Mouse (Mus musculus) lung, postnatal 0 days (tissue): ENCODE measurements at regions not wholly inside any gene's neighbourhood (a gene's known extent, or its start where the extent isn't known, plus 50 kb on each side); places are given as distances from the start of the nearest gene placed in this dataset.
A peak's percentile ranks its signal among the peaks of the same experiment; 100 is the strongest.

Experiments used
- ATAC-seq: fragments of 200-750 bp; cut with Nextera tagmentation; 2 replicates; pipeline ENCODE4 v1.8.0; 2017; ENCODE audit warnings: moderate library complexity
- DNase-seq: peaks from one replicate; pipeline ENCODE4 v3.0.0-alpha.2; 2016; ENCODE audit warnings: low spot score
- H3K27ac ChIP-seq: fragments of 300-500 bp; sonication (generic); 2 replicates; pipeline ENCODE4 v1.5.1; 2014; ENCODE audit warnings: antibody characterized with exemption, mild to moderate bottlenecking, low read length, mixed read lengths
- H3K27me3 ChIP-seq: fragments of 300-500 bp; sonication (generic); replicated peaks from 2 replicates; pipeline ENCODE4 v1.6.1; 2014; ENCODE audit warnings: low read length, mixed read lengths; ENCODE audit not compliant: insufficient read depth
- H3K36me3 ChIP-seq: fragments of 300-500 bp; sonication (generic); 2 replicates; pipeline ENCODE4 v1.6.1; 2014; ENCODE audit warnings: low read length, mixed read lengths; ENCODE audit not compliant: insufficient read depth
- H3K4me1 ChIP-seq: fragments of 300-500 bp; sonication (generic); 2 replicates; pipeline ENCODE4 v1.6.1; 2014; ENCODE audit warnings: antibody characterized with exemption, low read depth, low read length, mixed read lengths; ENCODE audit not compliant: insufficient read depth
- H3K4me2 ChIP-seq: fragments of 300-500 bp; sonication (generic); replicated peaks from 2 replicates; pipeline ENCODE4 v1.6.1; 2014; ENCODE audit warnings: low read depth, mild to moderate bottlenecking, low read length, moderate library complexity, mixed read lengths
- H3K4me3 ChIP-seq: fragments of 300-500 bp; sonication (generic); 2 replicates; pipeline ENCODE4 v1.5.1; 2014; ENCODE audit warnings: low read depth, low read length
- H3K9ac ChIP-seq: fragments of 300-500 bp; sonication (generic); replicated peaks from 2 replicates; pipeline ENCODE4 v1.6.1; 2014; ENCODE audit warnings: low read depth, mild to moderate bottlenecking
- H3K9me3 ChIP-seq: fragments of 300-500 bp; sonication (generic); 2 replicates; pipeline ENCODE4 v1.6.1; 2016; ENCODE audit warnings: low read length, mixed read lengths
- CTCF ChIP-seq: IDR thresholded peaks from 2 replicates; pipeline ENCODE4 v1.5.1; 2016; ENCODE audit warnings: antibody characterized with exemption, mild to moderate bottlenecking
- EP300 ChIP-seq: IDR thresholded peaks from 2 replicates; pipeline ENCODE4 v1.6.1; 2016; ENCODE audit warnings: antibody characterized with exemption, mild to moderate bottlenecking, control low read depth
- WGBS: fragments of 180-500 bp; shearing (Covaris S2); extraction: QIAGEN DNeasy Blood & Tissue Kit; methylation state at CpG from one replicate; pipeline ENCODE4 v1.1.7; 2014; 5-methylcytosine and 5-hydroxymethylcytosine counted together

DNA sequence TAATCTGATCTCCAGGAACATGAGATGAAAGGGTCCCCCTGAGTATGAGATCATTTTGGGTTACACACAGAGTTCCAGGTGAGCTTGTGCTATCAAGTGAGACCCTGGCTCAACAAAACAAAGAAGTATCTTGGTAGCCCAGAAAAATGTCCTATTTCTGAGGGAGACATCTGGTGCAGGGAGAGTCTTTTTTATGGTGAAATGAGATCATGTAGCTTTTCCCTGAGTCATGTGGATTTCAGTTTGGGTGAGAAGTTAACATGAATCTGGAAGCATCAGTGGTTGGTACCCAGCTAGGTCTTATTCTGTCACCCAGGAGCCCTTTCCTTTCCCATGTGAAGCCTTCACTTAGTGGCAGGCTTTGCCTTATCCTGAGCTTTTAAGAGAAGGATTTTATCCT lies 113.8 kb downstream of the Edem1 start:
- no peak overlapping the region for H3K9ac ChIP-seq
- no peaks in the 10 kb centered on the region for H3K9me3 ChIP-seq
- H3K4me1 ChIP-seq = no peaks in the 10 kb centered on the region
- H3K4me2 ChIP-seq = no peak overlapping the region
- no peak for DNase-seq
- no peak overlapping the region for H3K4me3 ChIP-seq
- no peak overlapping the region for H3K27ac ChIP-seq
- TF ChIP-seq CTCF (no peak), EP300 (no peak)
- ATAC-seq = no peak
- H3K36me3 ChIP-seq = no peaks in the 10 kb centered on the region
- H3K27me3 ChIP-seq = no peaks in the 10 kb centered on the region

DNA sequence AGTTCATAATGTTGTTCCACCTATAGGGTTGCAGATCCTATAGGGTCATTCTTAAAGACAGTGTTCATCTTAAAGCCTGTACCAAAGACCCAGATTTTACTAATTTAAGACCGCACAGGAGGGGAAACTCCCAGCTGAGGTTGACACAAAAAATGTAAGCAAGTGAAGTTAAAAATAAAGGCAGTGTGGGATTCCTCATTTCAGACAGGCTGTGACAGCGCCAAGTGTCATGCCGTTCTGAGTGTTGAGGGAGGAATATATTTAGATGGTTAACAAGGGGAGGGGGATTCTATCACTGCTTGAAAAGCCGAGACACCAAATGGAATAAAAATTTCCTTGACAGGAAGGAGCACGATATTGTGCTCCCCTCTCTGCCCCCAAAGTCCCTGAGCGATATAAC lies 123.9 kb downstream of the Edem1 start:
- Histone ChIP-seq H3K4me2 (no peak overlapping the region), H3K36me3 (no peaks in the 10 kb centered on the region), H3K27ac (no peak overlapping the region), H3K9me3 (no peaks in the 10 kb centered on the region), H3K4me3 (no peak overlapping the region), H3K9ac (no peak overlapping the region), H3K4me1 (no peaks in the 10 kb centered on the region), H3K27me3 (no peaks in the 10 kb centered on the region)
- DNase-seq (no peak), ATAC-seq (no peak)
- TF ChIP-seq CTCF = no peak
- TF ChIP-seq EP300 = no peak
- WGBS = 78% methylated on average over 6 of the region's 6 CpGs

DNA sequence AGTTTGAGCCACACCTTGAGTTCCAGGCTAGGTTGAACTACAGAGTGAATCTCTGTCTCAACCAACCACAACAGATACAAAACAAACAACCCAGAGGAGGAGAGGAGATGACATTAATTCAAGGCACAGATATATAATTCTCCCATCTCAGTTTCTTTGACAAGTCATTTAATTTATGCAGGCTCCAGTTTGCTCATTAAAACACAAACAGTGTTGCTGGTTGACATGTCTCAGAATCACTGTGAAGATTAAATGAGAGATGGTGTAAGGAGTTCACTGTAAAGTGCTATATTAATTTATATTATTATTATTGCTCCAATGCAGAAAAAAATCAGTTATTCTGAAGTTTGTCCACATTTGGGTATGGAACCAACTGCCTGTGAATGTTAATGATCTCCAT lies 134.4 kb downstream of the Edem1 start:
- Histone ChIP-seq H3K36me3 (no peaks in the 10 kb centered on the region), H3K4me1 (no peaks in the 10 kb centered on the region), H3K9me3 (no peaks in the 10 kb centered on the region), H3K27me3 (no peaks in the 10 kb centered on the region), H3K4me3 (no peak overlapping the region), H3K9ac (no peak overlapping the region), H3K4me2 (no peak overlapping the region), H3K27ac (no peak overlapping the region)
- ATAC-seq (no peak), DNase-seq (no peak)
- TF ChIP-seq CTCF = no peak
- TF ChIP-seq EP300 = no peak

DNA sequence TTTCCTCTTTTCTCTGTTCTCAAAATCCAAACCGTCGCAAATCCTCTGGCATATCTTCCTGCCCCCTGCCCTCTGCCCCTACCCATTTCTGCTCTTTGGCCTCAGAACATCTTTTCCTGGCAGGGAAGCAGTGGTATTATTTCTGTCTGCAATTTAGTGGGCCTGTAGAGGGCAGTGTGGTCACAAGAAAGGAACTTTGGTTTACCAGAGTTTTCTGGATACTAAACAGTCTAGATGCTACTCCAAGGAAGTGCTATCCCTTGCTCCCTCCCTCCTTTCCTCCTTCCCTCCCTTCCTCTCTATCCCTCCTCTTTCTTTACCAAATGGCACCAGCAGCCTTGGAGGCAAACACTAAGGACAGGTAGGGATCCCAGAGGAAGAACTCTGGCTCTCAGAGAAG lies 134.9 kb downstream of the Edem1 start:
- H3K9me3 ChIP-seq = no peaks in the 10 kb centered on the region
- no peak for ATAC-seq
- no peak overlapping the region for H3K4me3 ChIP-seq
- H3K36me3 ChIP-seq = no peaks in the 10 kb centered on the region
- H3K4me2 ChIP-seq = no peak overlapping the region
- H3K9ac ChIP-seq = no peak overlapping the region
- 9% methylated on average over 2 of the region's 2 CpGs for WGBS
- TF ChIP-seq EP300 (no peak), CTCF (peak; percentile 66)
- no peaks in the 10 kb centered on the region for H3K4me1 ChIP-seq
- H3K27me3 ChIP-seq = no peaks in the 10 kb centered on the region
- peak; percentile 32 for DNase-seq
- no peak overlapping the region for H3K27ac ChIP-seq

DNA sequence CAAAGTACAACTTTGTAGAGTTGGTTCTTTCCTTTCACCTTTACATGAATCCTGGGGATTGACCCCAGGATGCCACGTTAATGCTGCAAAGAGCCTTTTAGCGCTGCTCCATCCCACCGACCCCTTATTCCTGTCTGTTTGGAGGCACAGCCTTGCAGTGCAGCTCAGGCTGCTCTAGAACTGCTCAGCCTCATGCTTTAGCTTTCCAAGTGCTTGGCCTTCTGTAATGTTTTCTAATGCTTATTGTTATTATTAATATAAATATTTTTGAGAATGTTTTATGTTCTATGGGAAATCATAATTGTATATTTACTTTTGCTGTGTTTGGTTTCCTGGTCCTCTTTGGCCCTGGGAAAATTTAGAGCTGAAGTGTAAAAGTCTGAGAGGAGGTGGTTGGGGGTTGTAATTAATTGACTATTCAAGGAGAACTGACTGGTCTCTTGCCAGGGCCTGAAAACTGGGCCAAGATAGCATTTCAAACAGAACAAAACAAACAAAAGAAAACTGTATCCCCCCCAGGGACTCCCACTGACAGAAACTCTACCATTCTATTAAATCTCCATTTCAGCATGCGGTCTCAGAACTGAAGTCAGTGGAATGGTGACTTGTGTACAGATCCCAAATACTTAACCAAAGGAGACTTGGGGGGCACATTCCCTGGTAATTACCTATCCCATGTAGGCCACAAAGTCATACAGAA lies 141.2 kb downstream of the Edem1 start:
- Histone ChIP-seq H3K4me1 (no peaks in the 10 kb centered on the region), H3K27me3 (no peaks in the 10 kb centered on the region), H3K4me3 (no peak overlapping the region), H3K36me3 (no peaks in the 10 kb centered on the region), H3K9me3 (no peaks in the 10 kb centered on the region), H3K27ac (no peak overlapping the region), H3K4me2 (no peak overlapping the region), H3K9ac (no peak overlapping the region)
- ATAC-seq = no peak
- WGBS = 58% methylated on average over 4 of the region's 4 CpGs
- TF ChIP-seq CTCF (no peak), EP300 (no peak)
- no peak for DNase-seq

DNA sequence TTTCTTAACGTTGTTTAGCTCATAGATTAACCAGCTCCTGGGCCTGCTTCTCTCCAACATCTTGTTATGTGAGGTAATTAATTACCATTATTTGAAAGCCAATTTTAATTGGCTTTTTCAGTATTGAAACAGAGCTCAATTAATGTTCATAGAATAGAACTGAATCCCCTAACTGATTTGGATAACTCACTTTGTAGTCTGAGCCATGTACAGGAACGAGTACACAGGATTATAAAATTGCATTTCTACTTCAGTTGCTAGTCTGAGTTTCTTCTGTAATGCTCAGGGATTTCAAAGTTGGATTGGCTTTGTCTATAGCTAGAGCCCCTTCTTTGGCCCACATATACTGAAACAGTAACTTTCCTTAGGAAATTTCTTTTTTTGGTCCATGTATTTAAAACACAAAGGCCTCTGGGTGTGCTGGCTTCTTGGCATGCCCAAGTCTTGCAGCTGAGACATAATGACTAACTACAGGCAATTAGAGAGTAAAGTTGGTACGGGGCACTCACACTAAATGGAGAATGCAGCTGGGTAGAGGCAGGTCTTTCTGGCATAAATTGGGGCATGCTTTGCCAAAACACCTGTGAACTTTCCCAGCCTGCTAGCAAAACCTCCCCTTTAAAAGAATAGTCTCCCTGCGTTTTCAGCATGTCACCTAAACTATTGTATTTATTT lies 143.1 kb downstream of the Edem1 start:
- no peak overlapping the region for H3K27ac ChIP-seq
- DNase-seq (no peak), ATAC-seq (no peak)
- no peaks in the 10 kb centered on the region for H3K36me3 ChIP-seq
- no peak for TF ChIP-seq EP300
- TF ChIP-seq CTCF = no peak
- WGBS = 58% methylated on average over 4 of the region's 4 CpGs
- H3K9me3 ChIP-seq = no peaks in the 10 kb centered on the region
- no peaks in the 10 kb centered on the region for H3K27me3 ChIP-seq
- no peak overlapping the region for H3K4me2 ChIP-seq
- H3K4me3 ChIP-seq = no peak overlapping the region
- no peak overlapping the region for H3K9ac ChIP-seq
- no peaks in the 10 kb centered on the region for H3K4me1 ChIP-seq
